Mouse (Mus musculus): ENCODE measurements at regions not wholly inside any gene's neighbourhood (a gene's known extent, or its start where the extent isn't known, plus 50 kb on each side); places are given as distances from the start of the nearest gene placed in this dataset.

GRCm38 (mm10) chr9:94395215-94395614, 142.7 kb downstream of the 1190002N15Rik start:
- DNase-seq (ENCODE audit: low read depth, low spot score), result no peak
- WGBS, result 92% methylated on average over 5 of the region's 5 CpGs

- no peak for DNase-seq (ENCODE audit: low read depth, low spot score)
These were observed 151.7 kb downstream of the 1190002N15Rik start for GRCm38 (mm10) chr9:94386190-94386589.

GRCm38 (mm10) chr9:94382293-94382692, 155.6 kb downstream of the 1190002N15Rik start:
- DNase-seq (ENCODE audit: low read depth, low spot score), result no peak
- WGBS, result 83% methylated on average over 2 of the region's 2 CpGs

- DNase-seq (ENCODE audit: low read depth, low spot score), result no peak
- WGBS, result 32% methylated on average over 5 of the region's 5 CpGs
These were observed 159.0 kb downstream of the 1190002N15Rik start for GRCm38 (mm10) chr9:94378835-94379234.

- no peak for DNase-seq (ENCODE audit: low read depth, low spot score)
- WGBS, result 78% methylated on average over 6 of the region's 6 CpGs
These were observed 159.6 kb downstream of the 1190002N15Rik start for GRCm38 (mm10) chr9:94378291-94378690.

GRCm38 (mm10) chr9:94377346-94378039, 160.4 kb downstream of the 1190002N15Rik start:
- whole genome bisulfite sequencing, result 65% methylated on average over 7 of the region's 7 CpGs
- DNase-seq (ENCODE audit: low read depth, low spot score), result no peak

GRCm38 (mm10) chr9:94370976-94371375, 166.9 kb downstream of the 1190002N15Rik start:
- WGBS, result 67% methylated on average over 2 of the region's 2 CpGs

GRCm38 (mm10) chr9:94368231-94368936, 169.5 kb downstream of the 1190002N15Rik start:
- DNase-seq (ENCODE audit: low read depth, low spot score), result no peak

More at GRCm38 (mm10) chr9:94370976-94371375, 166.9 kb downstream of the 1190002N15Rik start:
- DNase-seq (ENCODE audit: low read depth, low spot score), result no peak

GRCm38 (mm10) chr9:94361877-94362697, 175.8 kb downstream of the 1190002N15Rik start:
- no peak for DNase-seq (ENCODE audit: low read depth, low spot score)
- 71% methylated on average over 7 of the region's 7 CpGs for WGBS

More at GRCm38 (mm10) chr9:94368231-94368936, 169.5 kb downstream of the 1190002N15Rik start:
- 70% methylated on average over 7 of the region's 7 CpGs for WGBS

GRCm38 (mm10) chr9:94361011-94361410, 176.9 kb downstream of the 1190002N15Rik start:
- WGBS, result 80% methylated on average over 2 of the region's 2 CpGs
- no peak for DNase-seq (ENCODE audit: low read depth, low spot score)

GRCm38 (mm10) chr9:94358150-94358549, 179.7 kb downstream of the 1190002N15Rik start:
- DNase-seq (ENCODE audit: low read depth, low spot score), result no peak
- WGBS, result 69% methylated on average over 2 of the region's 2 CpGs

GRCm38 (mm10) chr9:94342011-94342410, 195.9 kb downstream of the 1190002N15Rik start:
- no peak for DNase-seq (ENCODE audit: low read depth, low spot score)
- WGBS, result 93% methylated on average over 4 of the region's 4 CpGs

- 87% methylated on average over 2 of the region's 2 CpGs for WGBS
- DNase-seq (ENCODE audit: low read depth, low spot score), result no peak
These were observed 196.3 kb downstream of the 1190002N15Rik start for GRCm38 (mm10) chr9:94341531-94341930.

- WGBS, result 53% methylated on average over 5 of the region's 5 CpGs
- DNase-seq (ENCODE audit: low read depth, low spot score), result no peak
These were observed 204.4 kb downstream of the 1190002N15Rik start for GRCm38 (mm10) chr9:94333450-94333849.

- DNase-seq (ENCODE audit: low read depth, low spot score), result no peak
- WGBS, result 91% methylated on average over 3 of the region's 3 CpGs
These were observed 214.9 kb downstream of the 1190002N15Rik start for GRCm38 (mm10) chr9:94323011-94323410.

GRCm38 (mm10) chr9:94302575-94302974, 235.3 kb downstream of the 1190002N15Rik start:
- 64% methylated on average over 3 of the region's 3 CpGs for WGBS
- no peak for DNase-seq (ENCODE audit: low read depth, low spot score)

GRCm38 (mm10) chr9:94301896-94302295, 236.0 kb downstream of the 1190002N15Rik start:
- 85% methylated on average over 1 of the region's 1 CpGs for WGBS
- DNase-seq (ENCODE audit: low read depth, low spot score), result no peak

- no peak for DNase-seq (ENCODE audit: low read depth, low spot score)
These were observed 242.4 kb downstream of the 1190002N15Rik start for GRCm38 (mm10) chr9:94295431-94295830.

GRCm38 (mm10) chr9:94292147-94292546, 245.7 kb downstream of the 1190002N15Rik start:
- WGBS, result 44% methylated on average over 3 of the region's 3 CpGs
- no peak for DNase-seq (ENCODE audit: low read depth, low spot score)

More at GRCm38 (mm10) chr9:94295431-94295830, 242.4 kb downstream of the 1190002N15Rik start:
- 61% methylated on average over 6 of the region's 6 CpGs for WGBS

- no peak for DNase-seq (ENCODE audit: low read depth, low spot score)
These were observed 248.3 kb downstream of the 1190002N15Rik start for GRCm38 (mm10) chr9:94289546-94289945.

Measured in large intestine, adult 2 months (tissue).